Mouse (Mus musculus): ENCODE data around the gene Tmem270.
"Not testable (repeated sequence)": the region's sequence is repeated elsewhere in the genome, so short reads cannot be mapped to it uniquely, and the experiment has no call there.

Tmem270 gene

DNA sequence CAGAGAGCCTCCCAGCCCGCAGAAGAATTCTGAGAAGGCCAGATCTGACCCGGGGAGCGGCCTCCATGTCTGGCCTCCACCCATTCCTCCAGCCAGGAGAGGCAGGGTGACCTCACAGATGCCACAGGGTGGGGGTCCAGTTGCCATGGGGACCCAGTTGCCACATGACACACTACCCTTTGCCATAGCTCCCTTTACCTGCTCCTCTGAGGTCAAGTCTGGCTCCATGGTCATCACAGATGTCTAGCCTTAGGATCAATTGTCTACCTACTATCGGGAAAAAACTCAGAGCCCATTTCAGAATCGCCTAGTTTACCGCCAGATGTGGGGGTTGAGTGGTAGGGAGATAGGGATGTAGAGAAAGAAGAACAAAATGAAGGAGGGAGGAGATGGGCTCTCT is at the start of gene Tmem270:
Gene Tmem270 (minus strand): TSS at position 101 of the 400 bp plus-strand sequence.
- DNase-seq (ENCODE audit: low spot score): no peak

GRCm38 (mm10) chr5:134955491-134955890 is 49.0 kb upstream of the Tmem270 start:
- no peak for DNase-seq (ENCODE audit: low spot score)

GRCm38 (mm10) chr5:134951053-134951884 is 44.7 kb upstream of the Tmem270 start:
- DNase-seq (ENCODE audit: low spot score): peak; percentile 39

- no peak for DNase-seq (ENCODE audit: low spot score)
Observed at GRCm38 (mm10) chr5:134948085-134948439, 41.5 kb upstream of the Tmem270 start.

- no peak for DNase-seq (ENCODE audit: low spot score)
Observed at GRCm38 (mm10) chr5:134947420-134948084, 41.0 kb upstream of the Tmem270 start.

DNA sequence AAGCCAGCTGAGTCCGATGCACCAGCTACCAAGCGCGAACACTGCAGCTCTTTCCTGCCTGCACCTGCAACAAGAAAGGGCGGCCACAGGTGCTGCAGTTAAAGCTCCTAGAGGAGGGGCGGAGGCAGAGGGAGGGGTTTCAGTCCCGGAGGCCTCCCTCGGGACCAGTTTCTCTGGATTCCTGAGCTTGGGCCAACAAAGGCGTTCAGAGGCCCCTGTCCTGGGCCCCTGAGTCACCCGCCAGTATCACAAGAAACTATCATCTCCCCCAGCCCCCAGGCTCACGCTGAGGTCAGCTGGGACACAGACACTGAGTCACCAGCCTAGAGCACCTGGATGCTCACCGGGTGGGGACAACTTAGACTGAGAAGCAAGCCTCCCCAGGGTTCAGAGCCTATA is 40.3 kb upstream of the Tmem270 start, which contains the start of gene Cldn4:
Gene Cldn4 (minus strand): TSS at position 78 of the 399 bp plus-strand sequence.
- DNase-seq (ENCODE audit: low spot score): peak; percentile 47

DNA sequence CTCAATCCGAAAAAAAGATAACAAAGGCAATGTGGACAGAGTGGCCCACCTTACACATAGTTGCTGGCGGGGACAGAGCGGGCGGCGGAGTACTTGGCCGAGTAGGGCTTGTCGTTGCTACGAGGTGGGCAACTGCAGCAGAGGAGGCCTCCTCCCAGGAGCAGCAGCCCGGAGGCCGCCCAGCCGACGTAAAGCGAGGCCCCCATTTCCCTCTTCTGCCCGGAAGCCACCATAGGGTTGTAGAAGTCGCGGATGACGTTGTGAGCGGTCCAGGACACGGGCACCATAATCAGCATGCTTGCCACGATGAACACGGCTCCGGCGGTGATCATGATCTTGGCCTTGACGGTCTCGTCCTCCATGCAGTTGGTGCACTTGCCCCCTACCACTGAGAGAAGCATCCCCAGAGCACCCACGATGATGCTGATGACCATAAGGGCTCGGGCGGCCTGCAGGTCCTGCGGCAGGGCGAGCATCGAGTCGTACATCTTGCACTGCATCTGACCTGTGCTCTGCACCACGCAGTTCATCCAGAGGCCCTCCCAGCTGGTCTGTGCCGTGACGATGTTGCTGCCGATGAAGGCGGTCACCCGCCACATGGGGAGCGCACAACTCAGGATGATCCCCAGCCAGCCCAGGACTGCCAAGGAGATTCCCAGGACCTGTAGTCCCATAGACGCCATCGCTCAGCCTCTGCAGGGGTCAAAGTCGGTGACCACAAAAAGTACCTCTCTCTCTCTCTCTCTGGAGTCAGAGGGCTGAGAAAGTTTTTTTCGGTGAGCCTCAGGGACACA is 39.7 kb upstream of the Tmem270 start:
- peak; percentile 48 for DNase-seq (ENCODE audit: low spot score)

GRCm38 (mm10) chr5:134945266-134945959 is 38.9 kb upstream of the Tmem270 start:
- DNase-seq (ENCODE audit: low spot score): no peak

GRCm38 (mm10) chr5:134944179-134944578 is 37.6 kb upstream of the Tmem270 start:
- DNase-seq (ENCODE audit: low spot score): no peak

DNA sequence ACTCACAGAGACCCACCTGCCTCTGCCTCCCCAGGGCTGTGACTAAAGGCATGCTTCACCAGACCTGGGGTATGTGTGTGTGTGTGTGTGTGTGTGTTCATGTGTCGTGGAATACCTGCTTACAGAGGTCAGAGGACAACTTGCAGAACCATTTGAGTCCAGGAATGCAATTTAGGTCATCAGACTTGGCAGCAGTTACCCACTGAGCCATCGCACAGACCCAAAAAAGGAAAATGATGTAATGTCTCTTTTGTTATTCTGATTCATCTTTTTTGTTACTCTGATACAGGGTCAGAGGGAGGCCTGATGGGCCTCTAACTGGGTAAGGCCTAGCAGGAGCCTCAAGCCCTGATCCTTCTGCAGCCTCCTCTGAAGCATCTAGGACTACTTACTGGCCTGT is 36.2 kb upstream of the Tmem270 start:
- no peak for DNase-seq (ENCODE audit: low spot score)

GRCm38 (mm10) chr5:134941472-134942209 is 35.1 kb upstream of the Tmem270 start:
- DNase-seq (ENCODE audit: low spot score): no peak

DNA sequence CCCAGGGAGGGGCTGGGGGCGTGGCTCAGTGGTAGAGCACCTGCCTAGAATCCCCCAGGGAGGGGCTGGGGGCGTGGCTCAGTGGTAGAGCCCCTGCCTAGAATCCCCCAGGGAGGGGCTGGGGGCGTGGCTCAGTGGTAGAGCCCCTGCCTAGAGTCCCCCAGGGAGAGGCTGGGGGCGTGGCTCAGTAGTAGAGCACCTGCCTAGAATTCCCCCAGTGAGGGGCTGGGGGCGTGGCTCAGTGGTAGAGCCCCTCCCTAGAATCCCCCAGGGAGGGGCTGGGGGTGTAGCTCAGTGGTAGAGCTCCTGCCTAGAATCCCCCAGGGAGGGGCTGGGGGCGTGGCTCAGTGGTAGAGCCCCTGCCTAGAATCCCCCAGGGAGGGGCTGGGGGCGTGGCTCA is 33.0 kb upstream of the Tmem270 start:
- DNase-seq (ENCODE audit: low spot score): not testable (repeated sequence)

GRCm38 (mm10) chr5:134939069-134939468 is 32.5 kb upstream of the Tmem270 start:
- no peak for DNase-seq (ENCODE audit: low spot score)

DNA sequence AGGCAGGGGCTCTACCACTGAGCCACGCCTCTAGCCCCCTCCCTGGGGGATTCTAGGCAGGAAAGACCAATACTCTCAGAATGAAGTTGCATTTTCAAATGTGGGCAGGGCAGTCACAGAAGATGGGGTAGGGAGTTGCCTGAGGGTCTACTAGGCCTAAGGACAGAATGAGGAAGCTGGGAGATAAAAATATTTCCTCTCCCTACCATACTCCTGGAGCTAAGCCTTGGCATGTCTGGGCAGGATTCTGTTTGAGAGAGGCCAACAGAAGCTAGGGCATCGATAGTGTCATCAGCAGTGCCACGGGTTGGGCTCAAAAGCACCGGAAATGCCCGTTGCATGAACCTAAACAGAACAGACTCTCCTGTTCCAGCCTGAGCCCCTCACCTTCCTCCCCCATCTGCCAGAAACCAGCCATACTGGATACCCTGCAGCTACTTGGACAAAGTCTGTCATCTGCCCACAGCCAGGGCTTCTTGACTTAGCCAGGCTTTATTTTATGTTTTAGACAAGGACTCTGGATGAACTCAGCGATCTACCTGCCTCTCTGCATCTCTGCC is 30.2 kb upstream of the Tmem270 start:
- no peak for DNase-seq (ENCODE audit: low spot score)

DNA sequence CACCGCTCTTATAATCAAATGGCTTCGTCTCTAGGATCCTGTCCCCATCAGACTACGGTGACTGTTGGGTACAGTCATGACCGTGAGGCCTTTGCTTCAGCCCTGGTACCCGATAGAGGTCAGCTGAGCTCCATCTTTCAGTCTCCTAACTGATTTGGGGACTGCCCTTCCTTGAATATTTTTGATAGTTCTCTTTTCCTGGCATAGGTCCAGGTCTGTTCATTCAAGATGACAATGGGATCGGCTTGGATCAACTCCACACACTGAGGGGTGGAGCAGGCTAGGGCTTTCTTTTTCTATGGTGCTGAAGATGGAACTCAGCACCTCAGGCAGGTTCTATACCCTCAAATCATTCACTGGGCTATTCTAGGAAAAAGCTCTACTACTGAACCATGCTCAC is 29.5 kb upstream of the Tmem270 start:
- no peak for DNase-seq (ENCODE audit: low spot score)

DNA sequence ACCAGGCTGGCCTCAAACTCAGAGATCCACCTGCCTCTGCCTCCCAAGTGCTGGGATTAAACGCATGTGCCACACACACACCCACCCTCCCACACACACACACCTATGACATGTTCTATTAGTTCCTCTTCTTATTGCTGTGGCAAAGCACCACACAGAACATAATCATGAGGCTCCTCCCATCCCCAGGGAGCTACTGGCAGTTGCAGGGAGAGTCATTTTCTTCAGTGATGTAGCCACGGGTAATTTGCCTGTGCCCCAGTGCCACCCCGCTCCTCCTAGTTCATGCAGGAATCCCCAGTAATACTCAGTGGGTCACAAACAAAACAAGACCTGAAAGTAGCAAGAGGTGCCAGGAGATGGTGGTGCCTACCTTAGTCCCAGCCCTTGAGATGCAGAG is 28.1 kb upstream of the Tmem270 start:
- DNase-seq (ENCODE audit: low spot score): no peak

GRCm38 (mm10) chr5:134933686-134934085 is 27.2 kb upstream of the Tmem270 start:
- DNase-seq (ENCODE audit: low spot score): not testable (repeated sequence)

- no peak for DNase-seq (ENCODE audit: low spot score)
Observed at GRCm38 (mm10) chr5:134933281-134933680, 26.7 kb upstream of the Tmem270 start.

DNA sequence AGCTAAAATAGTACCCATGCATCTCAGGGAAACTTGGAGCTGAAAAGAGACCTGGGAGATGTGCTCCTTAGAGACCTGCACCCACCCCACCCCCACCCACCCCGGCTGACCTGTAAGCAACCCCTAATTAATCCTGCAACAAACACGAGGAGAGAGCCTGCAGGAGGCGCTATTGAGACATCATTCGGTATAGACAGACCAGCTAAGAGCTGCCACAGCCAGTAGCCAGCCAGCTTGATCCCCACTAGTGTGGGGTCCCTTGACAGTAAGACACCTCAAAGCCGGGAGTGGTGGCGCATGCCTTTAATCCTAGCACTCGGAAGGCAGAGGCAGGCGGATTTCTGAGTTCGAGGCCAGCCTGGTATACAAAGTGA is 26.4 kb upstream of the Tmem270 start:
- DNase-seq (ENCODE audit: low spot score): peak; percentile 71

- peak; percentile 95 for DNase-seq (ENCODE audit: low spot score)
Observed at GRCm38 (mm10) chr5:134932179-134932902, 25.8 kb upstream of the Tmem270 start, which contains the start of gene Mettl27. Gene Mettl27, plus strand, starts transcription at chr5:134932368.
